Mouse (Mus musculus): Measurements from ENCODE around the gene Pgm5. TPM values are rescaled to one million over a fixed set of nuclear protein-coding genes. Genes with fewer than 3 reads are reported as not detected.

Gene Pgm5
- total RNA-seq (2014; fragmentation: Nextera tagmentation) = not detected in 2 replicates
- total RNA-seq (2017) = not detected in 2 replicates

DNA sequence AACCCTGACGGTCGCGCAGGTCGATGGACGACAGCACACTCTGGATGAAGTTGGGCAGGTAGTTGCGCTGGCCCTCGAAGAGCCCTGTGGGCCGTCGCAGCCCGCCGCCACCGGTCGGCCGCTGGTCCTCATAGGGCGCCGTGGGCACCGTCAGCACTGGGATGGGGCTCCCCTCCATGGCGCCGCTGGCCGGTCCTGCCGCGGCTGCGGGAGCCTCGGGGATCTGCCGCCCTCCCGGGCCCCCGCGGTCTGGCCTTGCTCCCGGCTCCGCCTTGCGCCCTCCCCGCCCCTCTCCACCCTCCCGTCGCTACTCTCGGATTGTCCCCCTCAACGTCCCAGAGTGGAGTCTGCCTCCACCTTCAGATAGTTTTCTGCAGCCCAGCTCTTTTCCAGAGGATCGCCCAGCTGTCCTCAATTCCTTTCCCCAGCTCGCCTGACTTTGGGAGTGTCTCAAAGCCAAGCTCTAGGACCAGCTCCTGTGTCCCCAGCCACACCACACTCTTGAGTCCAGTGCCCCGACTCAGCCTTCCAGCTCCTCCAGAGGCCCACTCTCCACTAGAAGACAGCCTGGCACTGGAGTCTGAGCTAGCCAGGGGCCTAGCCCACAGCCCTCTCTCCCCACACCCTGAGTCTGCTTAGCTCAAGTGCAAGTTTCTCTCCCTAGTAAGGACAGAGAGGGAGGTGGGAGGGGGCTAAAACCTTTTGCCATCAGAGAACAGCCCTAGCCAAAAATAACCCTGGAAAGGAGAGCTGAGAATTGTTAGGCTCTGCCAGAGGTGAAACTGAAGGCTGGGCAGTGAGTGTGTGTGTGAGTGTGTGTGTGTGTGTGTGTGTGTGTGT is at the start of gene Pgm5:
Gene Pgm5, minus strand, starts transcription at position 244 of the 840 bp plus-strand sequence.
- no peak for ATAC-seq (replicated peaks; ENCODE audit: low FRiP score, low TSS enrichment, poor library complexity, severe bottlenecking)

DNA sequence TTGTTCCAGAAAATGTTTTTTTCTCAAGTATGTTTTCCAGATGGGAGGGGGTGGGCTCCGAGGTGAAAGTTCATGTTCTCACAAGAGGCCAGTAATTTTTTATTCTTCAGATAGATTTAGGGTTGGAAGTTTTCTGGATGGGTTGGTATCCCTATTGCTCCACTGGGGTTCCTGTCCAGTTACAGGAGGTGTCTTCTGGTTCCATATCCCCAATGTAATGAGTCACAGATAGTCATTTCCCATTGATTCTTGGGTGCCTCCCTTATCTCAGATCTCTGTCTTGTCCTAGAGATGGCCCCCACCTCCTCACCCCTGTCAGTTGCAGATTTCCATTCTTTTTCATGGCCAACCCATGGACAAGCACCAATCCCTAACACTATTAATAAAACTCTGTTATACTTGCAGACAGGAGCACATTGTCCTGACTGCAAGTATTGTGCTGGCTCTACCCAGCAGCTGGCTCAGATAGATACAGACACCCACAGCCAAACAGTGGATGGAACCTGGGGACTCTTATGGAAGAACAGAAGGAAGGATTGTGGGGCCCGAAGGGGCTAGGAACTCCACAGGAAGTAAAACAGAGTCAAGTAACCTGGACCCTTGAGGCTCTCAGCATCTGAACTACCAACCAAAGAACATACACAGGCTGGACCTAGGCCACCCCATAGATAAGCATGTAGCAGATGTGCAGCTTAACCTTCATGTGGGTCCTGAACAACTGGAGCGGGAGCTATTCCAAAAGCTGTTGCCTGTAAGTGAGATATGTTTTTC is 46.9 kb upstream of the Pgm5 start:
- ATAC-seq (replicated peaks; ENCODE audit: low FRiP score, low TSS enrichment, poor library complexity, severe bottlenecking) = no peak

DNA sequence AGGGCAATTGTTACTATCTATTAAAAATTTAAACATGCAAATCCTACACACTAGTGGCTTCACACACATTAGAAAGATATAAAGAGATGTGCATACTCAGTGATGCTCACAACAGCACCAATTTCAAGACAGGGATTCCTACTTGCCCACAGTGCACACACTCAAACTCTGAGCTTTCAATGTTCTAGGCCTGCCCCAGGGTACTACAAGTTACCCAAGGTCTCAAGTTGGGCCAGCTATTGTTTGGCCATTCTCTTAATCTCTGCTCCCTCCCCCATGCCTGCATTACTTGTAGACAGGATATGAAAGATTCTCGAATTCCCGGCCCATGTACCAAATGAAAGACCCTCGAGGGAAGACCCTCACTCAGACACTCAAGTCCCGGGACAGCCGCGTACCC is 46.0 kb upstream of the Pgm5 start:
- no peak for ATAC-seq (replicated peaks; ENCODE audit: low FRiP score, low TSS enrichment, poor library complexity, severe bottlenecking)

DNA sequence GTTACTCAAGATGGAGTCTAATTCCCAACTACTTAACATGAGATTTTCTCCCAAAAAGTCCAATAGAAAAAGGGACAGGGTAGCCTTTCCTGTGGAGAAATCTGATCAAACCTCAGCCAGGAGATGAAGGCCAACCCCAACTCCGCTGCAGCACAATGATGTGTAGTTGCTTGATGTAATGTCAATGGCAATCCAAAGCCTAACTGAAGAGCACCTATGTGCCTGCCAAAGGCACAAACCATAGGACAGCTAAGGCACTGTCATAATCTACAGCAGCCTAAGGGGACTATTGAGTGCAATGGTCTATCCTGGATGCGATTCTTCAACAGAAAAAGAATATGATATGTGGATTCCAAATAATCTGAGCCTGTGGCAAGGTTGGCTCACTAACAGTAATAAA is 41.2 kb upstream of the Pgm5 start:
- ATAC-seq (replicated peaks; ENCODE audit: low FRiP score, low TSS enrichment, poor library complexity, severe bottlenecking) = no peak

DNA sequence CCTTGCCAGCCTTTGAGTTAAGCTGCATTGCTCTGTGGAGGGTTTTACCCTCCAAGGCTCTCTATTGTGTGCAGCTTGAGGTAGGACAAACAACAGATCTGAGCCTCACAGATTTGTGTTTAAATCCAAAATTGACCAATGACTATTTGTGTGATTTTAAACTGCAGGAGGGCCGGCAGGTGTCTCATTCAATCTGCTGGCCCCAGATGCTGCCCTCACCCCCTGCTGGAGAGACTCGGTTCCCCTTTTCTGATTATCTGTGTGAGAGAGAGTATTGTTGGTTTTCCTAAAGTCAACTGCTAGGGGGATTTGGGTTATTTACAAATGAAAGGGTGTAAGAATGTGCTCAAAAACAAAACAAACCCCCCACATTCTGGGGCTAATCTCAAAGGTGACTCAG is 40.6 kb upstream of the Pgm5 start:
- no peak for ATAC-seq (replicated peaks; ENCODE audit: low FRiP score, low TSS enrichment, poor library complexity, severe bottlenecking)

DNA sequence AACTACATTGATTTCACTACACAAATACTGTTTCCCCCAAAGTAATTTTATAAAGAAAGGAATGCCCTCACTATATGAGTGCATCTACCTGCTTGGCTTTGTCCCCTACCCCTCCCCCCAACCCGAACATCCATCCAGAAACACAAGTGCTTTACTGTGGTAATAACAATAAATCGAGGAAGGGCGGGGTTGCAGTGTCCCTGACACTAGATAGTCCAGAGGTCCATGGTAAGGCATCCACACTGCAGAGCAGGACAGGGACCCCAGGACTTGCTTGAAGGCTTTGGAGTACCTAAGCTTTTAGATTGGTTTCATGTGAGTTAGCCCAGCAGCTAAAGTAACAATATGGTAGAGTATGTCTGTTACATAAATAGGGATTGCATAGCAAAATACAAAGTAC is 40.0 kb upstream of the Pgm5 start:
- ATAC-seq (replicated peaks; ENCODE audit: low FRiP score, low TSS enrichment, poor library complexity, severe bottlenecking) = no peak

DNA sequence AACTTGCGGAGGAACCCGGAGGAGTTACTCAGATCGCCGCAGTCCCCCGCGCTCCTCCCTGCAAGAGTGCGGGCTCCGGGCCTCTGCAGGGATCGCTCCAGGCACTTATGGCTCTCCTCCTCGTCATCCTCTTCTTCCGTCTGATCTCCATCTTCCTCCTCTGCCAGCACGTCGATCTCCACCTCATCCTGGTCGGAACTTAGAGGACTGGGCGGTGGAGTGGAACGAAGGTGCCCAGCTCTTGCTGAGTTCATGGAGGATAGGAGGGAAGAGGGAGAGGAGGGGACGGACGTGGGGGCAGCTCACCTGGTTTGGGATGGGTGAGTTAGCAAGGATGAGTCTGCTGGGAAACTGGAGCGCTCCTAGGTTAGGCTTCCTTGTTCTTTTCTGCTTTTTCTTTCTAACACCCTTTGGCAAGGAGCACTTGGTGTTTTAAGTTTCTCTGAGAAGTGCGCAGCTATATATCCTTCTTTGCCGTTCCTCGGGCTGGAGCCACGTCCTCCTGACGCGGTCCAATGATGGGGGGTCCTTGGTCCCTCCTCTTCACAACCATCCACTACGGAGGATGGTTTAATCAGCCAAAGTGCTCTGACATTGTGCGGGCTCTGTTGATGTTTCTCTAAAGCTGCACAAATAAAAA is 39.0 kb upstream of the Pgm5 start, which contains the start of gene Foxd4:
Gene Foxd4, minus strand, starts transcription at position 617 of the 640 bp plus-strand sequence.
- ATAC-seq (replicated peaks; ENCODE audit: low FRiP score, low TSS enrichment, poor library complexity, severe bottlenecking) = no peak

DNA sequence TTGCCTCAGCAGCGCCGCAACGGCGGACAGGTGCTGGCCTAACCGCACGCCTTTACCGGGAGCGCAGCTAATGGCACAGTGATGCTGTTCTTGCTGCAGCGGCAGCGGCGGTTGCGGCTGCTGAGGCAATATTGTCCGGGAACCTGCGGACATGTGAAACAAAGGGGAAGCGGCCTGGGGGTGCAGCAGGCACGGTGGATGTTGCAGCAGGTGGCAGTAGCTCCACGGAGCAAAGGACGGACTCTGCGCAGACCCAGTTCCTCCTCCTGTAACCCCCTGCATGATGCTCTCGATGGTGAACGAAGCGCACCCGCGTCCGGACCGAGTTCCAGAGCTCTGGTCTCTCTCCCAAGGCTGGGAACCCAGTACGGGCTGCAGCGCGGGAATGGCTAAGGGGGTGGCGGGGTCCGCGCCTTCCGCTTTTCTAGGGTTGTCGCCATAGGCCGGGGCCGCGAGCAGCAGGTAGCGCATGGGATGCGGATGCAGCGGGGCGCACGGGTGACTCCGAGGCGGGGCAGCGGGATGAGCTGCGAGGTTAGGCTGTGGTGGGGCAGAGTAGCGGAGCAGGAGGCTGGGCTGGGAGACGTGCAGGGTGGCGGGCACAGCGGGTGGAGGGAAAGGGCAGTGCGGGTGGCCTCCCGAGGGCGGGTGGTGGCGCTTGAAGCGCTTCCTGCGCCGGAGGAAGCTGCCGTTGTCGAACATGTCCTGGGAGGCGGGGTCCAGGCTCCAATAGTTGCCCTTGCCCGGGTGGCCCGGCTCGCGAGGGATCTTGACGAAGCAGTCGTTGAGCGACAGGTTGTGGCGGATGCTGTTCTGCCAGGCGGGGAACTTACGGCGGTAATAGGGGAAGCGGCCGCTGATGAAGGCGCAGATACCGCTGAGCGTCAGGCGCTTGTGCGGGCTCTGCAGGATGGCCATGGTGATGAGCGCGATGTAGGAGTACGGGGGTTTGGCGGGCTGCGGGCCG is 38.2 kb upstream of the Pgm5 start:
- no peak for ATAC-seq (replicated peaks; ENCODE audit: low FRiP score, low TSS enrichment, poor library complexity, severe bottlenecking)

DNA sequence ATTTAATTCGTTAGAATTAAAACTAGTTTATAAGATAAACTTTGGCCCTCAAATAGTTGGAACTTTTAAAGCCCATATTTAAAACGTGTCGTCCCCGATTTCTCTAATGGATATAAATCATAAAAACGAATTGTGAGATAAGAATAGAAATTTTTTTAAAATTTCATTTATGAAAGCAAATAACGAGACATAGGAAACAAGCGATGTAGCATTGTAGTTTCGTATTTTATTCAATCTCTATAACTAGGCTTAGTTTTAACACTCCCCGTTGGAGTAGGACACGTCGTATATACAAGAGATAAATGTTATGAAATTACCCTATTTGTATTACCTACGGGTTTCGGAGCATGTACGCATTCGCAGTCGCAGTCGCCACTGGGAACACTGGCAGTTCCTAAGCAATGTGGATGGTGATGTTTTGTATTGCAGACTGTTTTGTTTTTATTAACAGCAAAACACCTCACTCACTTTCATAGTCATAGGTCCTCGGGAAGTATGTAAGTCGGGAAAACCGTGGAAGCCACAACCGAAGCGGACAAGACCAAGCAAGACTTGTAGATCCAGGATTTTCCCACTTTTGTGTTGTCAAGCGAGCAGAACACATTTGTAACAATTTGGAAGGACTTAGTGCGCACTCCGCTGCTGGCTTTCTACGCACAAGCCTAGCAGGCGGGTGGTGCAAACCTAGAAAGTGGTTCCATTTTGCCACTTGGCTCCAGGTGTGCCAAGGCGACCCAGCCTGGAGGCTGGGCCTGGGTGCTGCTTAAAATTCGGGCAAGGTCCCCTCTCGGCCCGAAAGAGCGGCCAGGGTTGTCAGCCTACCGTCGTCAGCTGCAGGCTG is 37.3 kb upstream of the Pgm5 start:
- ATAC-seq (replicated peaks; ENCODE audit: low FRiP score, low TSS enrichment, poor library complexity, severe bottlenecking) = no peak

DNA sequence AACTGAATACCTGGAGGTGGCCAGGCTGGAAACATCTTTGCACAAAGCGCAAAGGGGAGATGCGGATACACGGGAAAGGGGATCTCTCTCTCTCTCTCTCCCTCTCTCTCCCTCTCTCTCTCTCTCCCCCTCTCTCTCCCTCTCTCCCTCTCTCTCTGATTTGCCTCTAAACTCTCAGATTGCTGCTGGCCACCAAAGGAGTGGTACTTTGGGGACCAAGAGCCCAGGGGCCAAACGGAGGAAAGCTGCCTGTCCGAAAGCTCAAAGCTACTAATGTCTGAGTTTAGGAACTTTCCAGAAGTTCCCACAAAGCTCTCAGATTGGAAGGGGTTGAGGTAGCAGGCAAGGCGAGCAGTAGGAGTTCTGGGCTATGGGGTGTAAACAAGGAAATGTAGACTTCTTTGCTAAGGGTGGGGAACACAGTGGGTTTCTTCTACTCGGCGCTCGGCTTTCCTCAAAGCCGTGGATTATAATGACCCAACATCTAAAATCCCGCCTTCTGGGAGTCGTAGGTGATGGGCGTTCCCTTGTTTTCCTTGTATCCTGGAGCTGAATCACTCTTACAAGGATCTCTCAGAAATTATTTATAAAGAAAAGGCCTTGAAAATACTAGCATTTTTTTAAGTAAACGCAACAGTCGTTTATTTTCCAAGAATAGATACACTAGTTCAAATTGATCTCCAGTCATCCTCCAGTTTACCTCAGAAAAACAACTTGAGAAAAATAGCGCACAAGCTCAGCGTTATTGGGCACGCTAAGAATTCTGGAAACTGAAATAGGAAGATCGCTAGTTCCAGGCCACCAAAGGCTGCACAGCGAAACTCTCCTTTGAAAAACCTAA is 36.5 kb upstream of the Pgm5 start:
- no peak for ATAC-seq (replicated peaks; ENCODE audit: low FRiP score, low TSS enrichment, poor library complexity, severe bottlenecking)

DNA sequence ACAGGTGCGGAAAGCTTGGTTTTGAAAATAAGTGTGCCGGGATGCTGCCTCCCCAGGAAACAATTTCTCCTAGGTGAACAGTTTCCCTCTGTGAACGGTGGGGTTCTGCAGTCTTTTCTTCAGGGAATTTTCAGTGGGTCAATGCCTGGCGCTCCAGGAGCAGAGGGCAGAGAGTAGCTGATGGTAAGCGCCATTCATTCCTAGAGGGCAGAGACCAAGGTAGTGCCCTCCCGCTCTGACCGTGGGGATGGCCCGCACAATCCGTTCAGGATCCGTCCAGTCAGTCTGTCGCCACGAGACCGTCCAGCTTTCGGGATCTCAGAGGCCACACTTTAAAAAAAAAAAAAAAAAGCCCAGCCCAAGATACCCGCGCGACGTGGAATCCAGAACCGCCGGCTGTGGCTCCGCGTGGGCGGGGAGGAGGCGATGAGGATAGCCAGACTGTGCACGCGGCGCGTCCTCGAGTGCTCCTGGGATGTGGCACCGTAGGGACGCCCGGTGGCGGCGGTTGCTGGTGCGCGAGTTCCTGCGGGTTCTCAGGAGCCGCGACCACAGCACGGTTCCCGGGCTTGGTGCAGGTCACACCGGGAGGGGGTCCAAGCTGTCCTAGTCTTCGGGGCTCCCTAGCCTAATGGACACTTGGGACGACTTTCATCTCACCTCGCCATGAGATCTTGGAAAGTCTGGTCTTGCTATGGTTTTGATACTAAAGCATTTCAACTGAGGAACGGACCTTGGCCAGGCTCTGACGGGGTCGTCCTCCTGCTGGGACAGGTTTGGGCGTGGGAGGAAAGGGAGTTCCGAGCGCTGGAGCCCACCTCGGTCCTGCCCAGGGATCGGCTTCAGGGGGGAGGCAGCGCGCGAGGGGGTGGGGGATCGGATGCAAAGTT is 35.6 kb upstream of the Pgm5 start:
- no peak for ATAC-seq (replicated peaks; ENCODE audit: low FRiP score, low TSS enrichment, poor library complexity, severe bottlenecking)

DNA sequence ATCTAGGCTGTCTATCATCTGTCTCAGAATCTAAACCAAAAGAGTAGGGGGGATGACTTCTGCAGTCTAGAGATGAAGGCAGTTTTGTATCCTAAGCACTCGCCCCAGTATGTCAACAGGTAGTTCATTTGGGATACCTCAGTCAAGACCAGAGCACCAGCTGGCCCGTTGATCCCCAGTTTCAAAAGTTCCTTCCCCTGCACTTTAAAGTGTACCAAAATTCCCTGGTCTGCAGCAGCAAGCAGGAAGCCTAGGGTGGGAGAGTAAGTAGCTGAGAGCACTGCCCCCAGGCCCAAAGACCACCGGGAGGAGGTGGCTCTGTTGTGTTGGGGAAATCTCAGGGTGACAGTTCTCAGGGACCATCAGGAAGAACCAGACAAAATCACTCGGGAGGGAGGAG is 34.9 kb upstream of the Pgm5 start:
- no peak for ATAC-seq (replicated peaks; ENCODE audit: low FRiP score, low TSS enrichment, poor library complexity, severe bottlenecking)

DNA sequence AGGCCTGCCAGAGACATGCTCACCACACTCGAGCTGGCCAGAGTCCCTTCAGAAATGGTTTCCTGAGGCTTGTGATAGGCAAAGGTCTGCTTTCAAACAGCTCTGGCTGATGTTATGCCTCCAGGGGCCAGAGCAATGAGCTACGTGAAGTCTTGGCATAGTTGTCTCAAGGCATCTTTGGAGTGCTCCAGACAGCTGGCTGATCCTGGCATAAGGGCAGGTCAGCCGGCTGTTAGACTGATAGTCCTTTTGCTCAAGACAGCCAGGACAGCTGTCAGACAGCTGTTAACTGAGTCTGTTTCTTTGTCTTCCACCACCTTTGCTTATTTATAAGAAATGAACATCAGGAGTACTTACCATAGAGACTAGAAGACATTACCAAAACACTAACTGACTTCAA is 25.2 kb upstream of the Pgm5 start:
- no peak for ATAC-seq (replicated peaks; ENCODE audit: low FRiP score, low TSS enrichment, poor library complexity, severe bottlenecking)

DNA sequence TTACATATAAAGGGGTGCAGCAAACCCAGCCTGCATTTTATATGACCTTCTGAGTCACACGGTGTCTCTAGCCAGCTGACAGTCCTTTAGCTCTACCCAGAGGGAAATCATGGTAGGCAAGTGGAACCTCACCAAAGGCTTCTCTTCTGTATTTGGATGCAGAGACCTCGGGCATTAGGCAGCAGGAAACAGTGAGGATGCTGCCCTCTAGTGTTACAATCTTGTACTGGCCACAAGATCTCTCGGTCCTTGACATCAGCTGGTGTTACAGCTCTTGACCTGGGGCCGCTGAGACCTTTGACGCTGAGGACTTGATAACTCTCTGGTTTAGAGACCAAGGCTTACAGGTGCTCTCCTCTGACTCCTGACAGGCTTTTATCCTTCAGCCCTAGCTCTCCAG is 23.8 kb upstream of the Pgm5 start:
- ATAC-seq (replicated peaks; ENCODE audit: low FRiP score, low TSS enrichment, poor library complexity, severe bottlenecking) = 0 out of 2 replicates have a peak, but pooled peaks have one; percentile 59

DNA sequence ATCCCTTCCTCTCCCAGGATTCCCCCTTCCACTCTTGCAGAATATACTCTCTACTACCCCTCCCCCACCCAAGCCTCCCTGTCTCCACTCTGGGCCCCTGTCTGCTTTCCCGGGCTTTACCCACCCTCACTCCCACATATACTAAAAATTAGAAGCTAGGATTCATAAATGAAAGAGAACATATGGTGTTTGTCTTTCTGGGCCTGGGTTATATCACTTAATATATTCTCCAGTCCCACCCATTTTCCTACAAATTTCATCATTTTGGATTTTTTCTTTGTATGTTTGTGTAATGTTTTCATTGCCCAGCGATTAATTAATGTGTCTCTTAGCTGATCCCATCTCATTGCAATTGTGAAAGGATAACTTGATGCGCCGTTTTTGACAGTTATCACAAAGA is 19.6 kb upstream of the Pgm5 start:
- ATAC-seq (replicated peaks; ENCODE audit: low FRiP score, low TSS enrichment, poor library complexity, severe bottlenecking) = no peak

DNA sequence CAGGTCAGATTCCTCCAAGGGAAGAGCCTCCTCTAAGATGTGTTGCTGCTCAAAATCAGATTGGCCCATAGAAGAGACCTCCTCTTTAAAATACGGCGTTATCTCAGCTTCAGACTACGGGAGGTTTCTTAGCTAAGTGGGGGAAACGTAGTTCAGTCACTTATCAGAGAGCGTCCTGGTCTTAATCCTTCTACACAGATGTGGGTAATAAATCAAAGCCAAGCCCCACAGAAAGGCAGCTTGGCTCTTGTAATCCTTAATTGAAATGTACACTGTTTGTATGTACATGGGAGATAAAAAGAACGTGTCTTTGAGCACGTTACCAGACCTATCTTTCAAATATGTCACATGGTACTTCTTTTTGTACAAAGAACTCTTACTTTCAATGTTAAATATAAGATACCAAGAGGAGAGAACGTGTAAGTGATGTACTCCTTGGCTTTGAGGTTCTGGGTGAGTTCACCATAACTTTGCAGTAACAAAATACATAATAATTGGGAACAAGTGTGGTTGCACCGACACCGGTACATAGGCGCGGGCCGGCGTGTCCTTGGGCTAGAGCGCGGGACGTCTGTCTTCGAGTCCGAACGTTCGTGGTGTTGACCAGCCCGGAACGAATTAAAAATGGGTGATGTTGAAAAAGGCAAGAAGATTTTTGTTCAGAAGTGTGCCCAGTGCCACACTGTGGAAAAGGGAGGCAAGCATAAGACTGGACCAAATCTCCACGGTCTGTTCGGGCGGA is 13.6 kb upstream of the Pgm5 start, which contains the start of gene Gm10053:
Gene Gm10053, plus strand, starts transcription at position 558 of the 742 bp plus-strand sequence.
- peak; percentile 90 for ATAC-seq (replicated peaks; ENCODE audit: low FRiP score, low TSS enrichment, poor library complexity, severe bottlenecking)
